Mouse (Mus musculus): Measurements from ENCODE around the gene Esrrg. TPM values are rescaled to one million over a fixed set of nuclear protein-coding genes. Genes with fewer than 3 reads are reported as not detected.

The Esrrg gene
- polyA plus RNA-seq, 1 experiment: 1.0 TPM

- no peak overlapping the region for H3K4me3 ChIP-seq (ENCODE audit: control insufficient read depth, insufficient read depth, low read length)
- H3K27ac ChIP-seq (ENCODE audit: control insufficient read depth, insufficient read depth, low read length): no peak overlapping the region
- TF ChIP-seq POLR2A (IDR thresholded peaks at IDR 0.05; ENCODE audit: control insufficient read depth, extremely low read depth, insufficient read depth, low read length, poor library complexity) (no peak), CTCF (IDR thresholded peaks at IDR 0.05; ENCODE audit: borderline replicate concordance, control insufficient read depth, extremely low read depth, insufficient read depth, low read length, poor library complexity) (no peak)
- no peaks in the 10 kb centered on the region for H3K36me3 ChIP-seq (ENCODE audit: control insufficient read depth, insufficient read depth, low read length)
- H3K4me1 ChIP-seq (replicated peaks; ENCODE audit: control insufficient read depth, insufficient read depth, low read length): no peaks in the 10 kb centered on the region
- 35% methylated on average over 9 of the region's 9 CpGs for WGBS
- DNase-seq: no peak
- H3K27me3 ChIP-seq (ENCODE audit: control insufficient read depth, insufficient read depth, low read length): no peaks in the 10 kb centered on the region
Measured at GRCm38 (mm10) chr1:187976353-187976730, 367.8 kb downstream of the Esrrg start.

GRCm38 (mm10) chr1:187981028-187981427, 372.4 kb downstream of the Esrrg start:
- no peak for TF ChIP-seq POLR2A (IDR thresholded peaks at IDR 0.05; ENCODE audit: control insufficient read depth, extremely low read depth, insufficient read depth, low read length, poor library complexity)
- no peak for TF ChIP-seq CTCF (IDR thresholded peaks at IDR 0.05; ENCODE audit: borderline replicate concordance, control insufficient read depth, extremely low read depth, insufficient read depth, low read length, poor library complexity)
- DNase-seq: no peak
- Histone ChIP-seq H3K4me3 (ENCODE audit: control insufficient read depth, insufficient read depth, low read length) (no peak overlapping the region), H3K27ac (ENCODE audit: control insufficient read depth, insufficient read depth, low read length) (no peak overlapping the region), H3K36me3 (ENCODE audit: control insufficient read depth, insufficient read depth, low read length) (no peaks in the 10 kb centered on the region), H3K4me1 (replicated peaks; ENCODE audit: control insufficient read depth, insufficient read depth, low read length) (no peaks in the 10 kb centered on the region), H3K27me3 (ENCODE audit: control insufficient read depth, insufficient read depth, low read length) (no peaks in the 10 kb centered on the region)
- 53% methylated on average over 2 of the region's 2 CpGs for WGBS

GRCm38 (mm10) chr1:187983177-187983576, 374.6 kb downstream of the Esrrg start:
- H3K27ac ChIP-seq (ENCODE audit: control insufficient read depth, insufficient read depth, low read length): no peak overlapping the region
- no peak for DNase-seq
- H3K4me3 ChIP-seq (ENCODE audit: control insufficient read depth, insufficient read depth, low read length): no peak overlapping the region
- no peaks in the 10 kb centered on the region for H3K36me3 ChIP-seq (ENCODE audit: control insufficient read depth, insufficient read depth, low read length)
- TF ChIP-seq POLR2A (IDR thresholded peaks at IDR 0.05; ENCODE audit: control insufficient read depth, extremely low read depth, insufficient read depth, low read length, poor library complexity) (no peak), CTCF (IDR thresholded peaks at IDR 0.05; ENCODE audit: borderline replicate concordance, control insufficient read depth, extremely low read depth, insufficient read depth, low read length, poor library complexity) (no peak)
- no peaks in the 10 kb centered on the region for H3K27me3 ChIP-seq (ENCODE audit: control insufficient read depth, insufficient read depth, low read length)
- 72% methylated on average over 4 of the region's 4 CpGs for WGBS
- H3K4me1 ChIP-seq (replicated peaks; ENCODE audit: control insufficient read depth, insufficient read depth, low read length): no peaks in the 10 kb centered on the region

GRCm38 (mm10) chr1:187990161-187990560, 381.6 kb downstream of the Esrrg start:
- Histone ChIP-seq H3K27ac (ENCODE audit: control insufficient read depth, insufficient read depth, low read length) (no peak overlapping the region), H3K4me1 (replicated peaks; ENCODE audit: control insufficient read depth, insufficient read depth, low read length) (no peaks in the 10 kb centered on the region), H3K27me3 (ENCODE audit: control insufficient read depth, insufficient read depth, low read length) (no peaks in the 10 kb centered on the region), H3K4me3 (ENCODE audit: control insufficient read depth, insufficient read depth, low read length) (no peak overlapping the region), H3K36me3 (ENCODE audit: control insufficient read depth, insufficient read depth, low read length) (no peaks in the 10 kb centered on the region)
- no peak for TF ChIP-seq CTCF (IDR thresholded peaks at IDR 0.05; ENCODE audit: borderline replicate concordance, control insufficient read depth, extremely low read depth, insufficient read depth, low read length, poor library complexity)
- no peak for TF ChIP-seq POLR2A (IDR thresholded peaks at IDR 0.05; ENCODE audit: control insufficient read depth, extremely low read depth, insufficient read depth, low read length, poor library complexity)
- no peak for DNase-seq

GRCm38 (mm10) chr1:187997584-187998338, 389.2 kb downstream of the Esrrg start:
- H3K27ac ChIP-seq (ENCODE audit: control insufficient read depth, insufficient read depth, low read length): no peak overlapping the region
- H3K4me3 ChIP-seq (ENCODE audit: control insufficient read depth, insufficient read depth, low read length): no peak overlapping the region
- H3K36me3 ChIP-seq (ENCODE audit: control insufficient read depth, insufficient read depth, low read length): no peaks in the 10 kb centered on the region
- no peaks in the 10 kb centered on the region for H3K4me1 ChIP-seq (replicated peaks; ENCODE audit: control insufficient read depth, insufficient read depth, low read length)
- WGBS: 4% methylated on average over 39 of the region's 39 CpGs
- no peak for DNase-seq
- TF ChIP-seq CTCF (IDR thresholded peaks at IDR 0.05; ENCODE audit: borderline replicate concordance, control insufficient read depth, extremely low read depth, insufficient read depth, low read length, poor library complexity) (no peak), POLR2A (IDR thresholded peaks at IDR 0.05; ENCODE audit: control insufficient read depth, extremely low read depth, insufficient read depth, low read length, poor library complexity) (no peak)
- H3K27me3 ChIP-seq (ENCODE audit: control insufficient read depth, insufficient read depth, low read length): peaks cover 3% of the 10 kb centered on the region; the same call in 1 of the 2 replicates

DNA sequence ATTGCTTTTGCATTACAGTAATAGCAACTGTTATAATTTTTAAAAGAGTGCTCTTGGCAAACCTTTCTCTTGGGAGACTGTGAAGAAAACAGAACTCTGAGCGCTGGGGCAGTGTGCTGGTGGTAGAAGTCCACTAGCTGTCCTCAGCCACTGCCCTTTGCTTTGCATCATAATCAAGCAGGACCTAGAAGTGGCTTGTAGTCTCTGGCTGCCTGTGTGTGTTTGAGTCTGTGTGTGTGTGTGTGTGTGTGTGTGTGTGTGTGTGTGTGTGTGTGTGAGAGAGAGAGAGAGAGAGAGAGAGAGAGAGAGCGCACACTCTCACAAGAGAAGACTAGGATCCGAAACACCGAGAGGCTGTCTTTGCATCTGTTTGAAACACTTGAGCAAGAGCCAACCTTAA, 390.5 kb downstream of the Esrrg start:
- H3K4me1 ChIP-seq (replicated peaks; ENCODE audit: control insufficient read depth, insufficient read depth, low read length): no peaks in the 10 kb centered on the region
- H3K36me3 ChIP-seq (ENCODE audit: control insufficient read depth, insufficient read depth, low read length): no peaks in the 10 kb centered on the region
- no peak overlapping the region for H3K4me3 ChIP-seq (ENCODE audit: control insufficient read depth, insufficient read depth, low read length)
- peaks cover 3% of the 10 kb centered on the region; the same call in 1 of the 2 replicates for H3K27me3 ChIP-seq (ENCODE audit: control insufficient read depth, insufficient read depth, low read length)
- DNase-seq: no peak
- no peak overlapping the region for H3K27ac ChIP-seq (ENCODE audit: control insufficient read depth, insufficient read depth, low read length)
- 87% methylated on average over 4 of the region's 4 CpGs for WGBS
- TF ChIP-seq POLR2A (IDR thresholded peaks at IDR 0.05; ENCODE audit: control insufficient read depth, extremely low read depth, insufficient read depth, low read length, poor library complexity): no peak
- no peak for TF ChIP-seq CTCF (IDR thresholded peaks at IDR 0.05; ENCODE audit: borderline replicate concordance, control insufficient read depth, extremely low read depth, insufficient read depth, low read length, poor library complexity)
